Mouse (Mus musculus): ENCODE results near the gene AL732309.1. TPM values are rescaled to one million over a fixed set of nuclear protein-coding genes. Genes with fewer than 3 reads are reported as not detected.
A peak's percentile ranks its signal among the peaks of the same experiment; 100 is the strongest.

Gene AL732309.1
- polyA plus RNA-seq, 1 experiment from 2014 or later, result 4.7 TPM

DNA sequence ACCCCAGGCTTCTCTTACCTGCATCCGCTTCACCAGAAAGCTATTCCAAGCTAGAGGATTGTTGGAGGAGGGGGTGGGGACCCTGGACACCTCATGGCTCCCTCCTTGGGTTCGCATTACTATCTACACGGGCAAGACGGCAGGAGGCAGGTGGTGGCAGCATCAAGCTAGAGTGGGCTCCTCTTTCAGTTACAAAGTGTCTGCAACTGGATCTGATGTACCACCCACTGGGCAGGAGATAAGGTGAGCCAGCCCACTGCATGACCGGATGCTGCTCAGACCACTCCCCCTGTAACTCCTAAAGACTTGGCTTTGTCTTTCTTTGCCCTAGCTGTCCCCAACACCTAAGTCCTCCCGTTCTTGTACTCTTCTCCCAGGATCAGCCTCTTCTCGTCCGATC is 10.0 kb downstream of the AL732309.1 start, which contains the start of gene Rnf224:
Rnf224 (minus strand) TSS at position 174 of the 400 bp plus-strand sequence.
- Histone ChIP-seq H3K4me3 (ENCODE audit: low read length) (no peak within 1 kb of the TSS), H3K4me2 (replicated peaks; ENCODE audit: low read depth, low read length) (no peak within 1 kb of the TSS), H3K36me3 (ENCODE audit: control insufficient read depth, insufficient read depth, low read length) (no peaks in the 10 kb centered on the region), H3K4me1 (ENCODE audit: control insufficient read depth, insufficient read depth, low read length) (peaks cover 5% of the 10 kb centered on the region; the same call in 1 of the 2 replicates), H3K27me3 (ENCODE audit: control insufficient read depth, insufficient read depth, low read length) (no peaks in the 10 kb centered on the region), H3K27ac (ENCODE audit: low read depth, low read length) (no peak within 1 kb of the TSS), H3K9ac (ENCODE audit: low read depth, low read length) (no peak within 1 kb of the TSS), H3K9me3 (ENCODE audit: control insufficient read depth, low read length) (no peaks in the 10 kb centered on the region)
- ATAC-seq (ENCODE audit: low FRiP score, low TSS enrichment), result no peak
- WGBS, result 32% methylated on average over 8 of the region's 8 CpGs

DNA sequence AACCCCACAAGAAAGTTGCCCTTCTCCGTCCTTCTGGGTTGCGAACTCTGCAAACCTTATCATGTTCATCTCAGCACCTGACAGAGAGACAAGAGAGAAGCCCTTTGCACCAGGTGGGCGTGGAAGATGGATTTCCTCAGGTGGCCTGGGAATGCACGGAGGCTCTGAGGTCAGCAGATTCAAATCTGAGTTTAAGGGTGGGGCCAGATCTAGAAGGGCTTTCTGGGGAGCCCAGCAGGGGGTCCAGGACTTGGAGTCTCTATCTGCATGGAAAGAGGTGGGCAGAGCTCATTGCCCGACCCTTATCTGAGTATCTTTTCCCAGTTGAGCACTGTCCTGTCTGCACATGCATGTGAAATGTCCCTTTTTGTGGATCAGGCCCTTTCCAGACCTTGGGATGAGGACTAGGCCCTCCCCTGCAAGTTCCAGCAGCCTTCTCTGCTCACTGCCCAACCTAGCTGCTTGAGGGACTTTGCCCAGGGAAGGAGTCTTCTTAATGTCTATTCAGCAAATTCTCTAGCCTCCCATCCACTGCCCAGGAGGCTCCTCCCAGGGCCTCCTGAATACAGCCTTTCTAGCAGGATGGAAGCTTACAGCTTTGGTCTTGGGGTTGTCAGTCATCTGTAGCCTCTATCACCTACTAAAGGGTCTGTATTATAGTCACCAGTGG is 12.0 kb downstream of the AL732309.1 start:
- Histone ChIP-seq H3K4me3 (ENCODE audit: low read length) (no peak overlapping the region), H3K4me1 (ENCODE audit: control insufficient read depth, insufficient read depth, low read length) (no peaks in the 10 kb centered on the region), H3K9ac (ENCODE audit: low read depth, low read length) (no peak overlapping the region), H3K27me3 (ENCODE audit: control insufficient read depth, insufficient read depth, low read length) (no peaks in the 10 kb centered on the region), H3K27ac (ENCODE audit: low read depth, low read length) (no peak overlapping the region), H3K4me2 (replicated peaks; ENCODE audit: low read depth, low read length) (no peak overlapping the region), H3K36me3 (ENCODE audit: control insufficient read depth, insufficient read depth, low read length) (no peaks in the 10 kb centered on the region), H3K9me3 (ENCODE audit: control insufficient read depth, low read length) (no peaks in the 10 kb centered on the region)
- 68% methylated on average over 5 of the region's 5 CpGs for WGBS
- no peak for ATAC-seq (ENCODE audit: low FRiP score, low TSS enrichment)

DNA sequence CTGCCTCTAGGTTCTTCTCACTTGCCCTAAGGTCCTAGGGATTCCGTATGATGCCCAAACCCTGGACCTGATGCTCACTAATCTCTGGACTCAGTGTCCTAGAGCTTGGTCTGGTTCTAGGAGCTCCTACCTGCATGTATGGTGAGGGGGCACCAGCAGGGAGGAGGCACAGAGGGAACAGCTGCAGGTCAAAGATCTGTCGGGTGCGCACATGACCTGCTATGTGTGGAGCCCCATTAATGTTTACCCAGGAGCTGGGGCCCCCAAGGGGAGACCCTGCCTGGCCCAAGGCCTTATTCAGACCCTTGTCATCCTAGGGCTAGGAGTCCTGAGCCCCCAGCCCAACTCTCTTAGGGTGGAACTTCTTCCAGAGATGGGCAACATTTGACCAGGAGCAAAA is 12.6 kb downstream of the AL732309.1 start, which contains the start of gene Slc34a3:
Slc34a3 (minus strand) TSS at position 315 of the 400 bp plus-strand sequence.
- no peak for ATAC-seq (ENCODE audit: low FRiP score, low TSS enrichment)
- no peak within 1 kb of the TSS for H3K4me3 ChIP-seq (ENCODE audit: low read length)
- WGBS, result 68% methylated on average over 3 of the region's 3 CpGs
- H3K9me3 ChIP-seq (ENCODE audit: control insufficient read depth, low read length), result no peaks in the 10 kb centered on the region
- no peaks in the 10 kb centered on the region for H3K36me3 ChIP-seq (ENCODE audit: control insufficient read depth, insufficient read depth, low read length)
- H3K9ac ChIP-seq (ENCODE audit: low read depth, low read length), result no peak within 1 kb of the TSS
- H3K4me2 ChIP-seq (replicated peaks; ENCODE audit: low read depth, low read length), result no peak within 1 kb of the TSS
- no peaks in the 10 kb centered on the region for H3K4me1 ChIP-seq (ENCODE audit: control insufficient read depth, insufficient read depth, low read length)
- no peak within 1 kb of the TSS for H3K27ac ChIP-seq (ENCODE audit: low read depth, low read length)
- H3K27me3 ChIP-seq (ENCODE audit: control insufficient read depth, insufficient read depth, low read length), result no peaks in the 10 kb centered on the region

DNA sequence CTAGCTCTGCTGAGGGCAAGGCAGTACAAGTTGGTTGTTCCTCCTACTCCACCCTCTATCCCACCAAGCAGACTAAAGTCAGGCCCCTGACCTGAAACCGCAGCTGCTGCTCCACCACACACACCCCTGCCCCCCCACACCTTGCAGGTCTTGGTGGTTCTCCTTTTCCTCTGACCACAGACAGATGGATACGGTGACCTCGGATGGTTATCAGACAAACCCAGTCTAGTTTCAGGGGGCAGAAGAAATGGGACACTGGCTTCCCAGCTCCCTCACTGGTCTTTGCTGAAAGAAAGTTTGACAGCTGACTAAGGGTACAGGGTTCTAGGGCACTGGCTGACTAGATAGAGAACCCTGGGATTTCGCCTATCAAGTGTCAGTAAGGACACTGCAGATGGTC is 13.2 kb downstream of the AL732309.1 start:
- WGBS, result 85% methylated on average over 4 of the region's 4 CpGs
- H3K9ac ChIP-seq (ENCODE audit: low read depth, low read length), result no peak overlapping the region
- H3K4me1 ChIP-seq (ENCODE audit: control insufficient read depth, insufficient read depth, low read length), result no peaks in the 10 kb centered on the region
- H3K4me3 ChIP-seq (ENCODE audit: low read length), result no peak overlapping the region
- ATAC-seq (ENCODE audit: low FRiP score, low TSS enrichment), result no peak
- H3K4me2 ChIP-seq (replicated peaks; ENCODE audit: low read depth, low read length), result no peak overlapping the region
- no peaks in the 10 kb centered on the region for H3K9me3 ChIP-seq (ENCODE audit: control insufficient read depth, low read length)
- no peak overlapping the region for H3K27ac ChIP-seq (ENCODE audit: low read depth, low read length)
- no peaks in the 10 kb centered on the region for H3K27me3 ChIP-seq (ENCODE audit: control insufficient read depth, insufficient read depth, low read length)
- H3K36me3 ChIP-seq (ENCODE audit: control insufficient read depth, insufficient read depth, low read length), result no peaks in the 10 kb centered on the region

DNA sequence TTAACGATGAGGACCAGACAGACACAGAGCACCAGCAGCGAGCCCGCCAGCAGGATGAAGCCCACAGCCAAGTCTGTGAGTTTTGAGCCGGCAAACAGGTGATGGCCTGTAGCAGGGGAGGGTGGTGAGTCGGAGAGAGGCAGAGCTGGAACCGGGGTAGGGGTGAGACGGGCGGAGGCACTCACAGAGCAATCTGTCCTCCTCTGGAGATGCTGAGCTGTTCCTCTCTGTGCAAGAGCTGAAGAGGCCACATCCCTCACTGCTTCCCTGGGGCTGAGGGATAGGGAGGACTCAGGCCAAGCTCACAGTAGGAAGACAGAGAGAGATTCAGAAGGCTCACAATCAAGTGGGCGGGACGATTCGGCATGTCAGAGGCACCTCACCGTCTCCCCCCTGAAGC is 15.6 kb downstream of the AL732309.1 start:
- no peak overlapping the region for H3K4me3 ChIP-seq (ENCODE audit: low read length)
- no peaks in the 10 kb centered on the region for H3K9me3 ChIP-seq (ENCODE audit: control insufficient read depth, low read length)
- H3K4me1 ChIP-seq (ENCODE audit: control insufficient read depth, insufficient read depth, low read length), result peaks cover 5% of the 10 kb centered on the region; the same call in 1 of the 2 replicates
- ATAC-seq (ENCODE audit: low FRiP score, low TSS enrichment), result no peak
- no peak overlapping the region for H3K4me2 ChIP-seq (replicated peaks; ENCODE audit: low read depth, low read length)
- no peak overlapping the region for H3K27ac ChIP-seq (ENCODE audit: low read depth, low read length)
- H3K9ac ChIP-seq (ENCODE audit: low read depth, low read length), result no peak overlapping the region
- no peaks in the 10 kb centered on the region for H3K36me3 ChIP-seq (ENCODE audit: control insufficient read depth, insufficient read depth, low read length)
- 57% methylated on average over 12 of the region's 12 CpGs for WGBS
- H3K27me3 ChIP-seq (ENCODE audit: control insufficient read depth, insufficient read depth, low read length), result no peaks in the 10 kb centered on the region

DNA sequence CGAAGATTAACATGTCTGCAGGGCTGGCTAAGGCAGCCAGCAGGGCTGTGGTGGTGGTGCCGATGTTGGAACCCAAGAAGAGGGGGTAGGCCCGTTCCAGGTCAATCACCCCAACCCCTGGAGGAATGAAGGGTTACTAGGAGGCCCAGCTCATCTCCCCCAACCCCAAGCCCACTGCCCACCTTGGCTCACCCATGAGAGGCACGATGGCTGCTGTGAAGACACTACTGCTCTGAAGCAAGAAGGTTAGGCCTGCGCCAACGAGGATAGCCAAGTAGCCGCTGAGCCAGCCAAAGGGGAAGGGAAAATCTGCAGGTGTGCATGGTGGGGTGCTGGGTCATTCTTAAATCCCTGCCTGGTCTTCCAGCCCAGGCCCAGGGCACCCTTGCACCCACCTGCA is 16.1 kb downstream of the AL732309.1 start:
- H3K27me3 ChIP-seq (ENCODE audit: control insufficient read depth, insufficient read depth, low read length), result no peaks in the 10 kb centered on the region
- 86% methylated on average over 7 of the region's 7 CpGs for WGBS
- peaks cover 9% of the 10 kb centered on the region; the same call in 1 of the 2 replicates for H3K4me1 ChIP-seq (ENCODE audit: control insufficient read depth, insufficient read depth, low read length)

DNA sequence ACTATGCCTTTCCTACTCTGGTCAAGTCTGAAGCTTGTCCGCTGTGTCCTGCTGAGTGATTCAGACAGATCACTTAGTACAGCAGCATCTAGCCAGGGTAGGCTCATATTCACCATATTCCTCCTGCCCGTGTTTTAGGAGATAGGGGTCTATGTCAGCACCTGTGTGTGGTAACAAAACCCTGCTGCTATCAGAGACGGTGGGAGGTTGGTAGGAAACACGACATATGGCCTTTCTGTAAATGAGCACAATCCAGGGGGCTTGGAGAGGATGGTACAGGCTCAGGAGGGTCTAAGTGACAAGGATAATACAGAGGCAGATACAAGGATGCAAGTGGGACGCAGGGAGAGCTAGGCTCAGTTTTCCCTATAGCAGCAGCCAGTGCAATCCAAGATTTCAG is 17.1 kb downstream of the AL732309.1 start:
- Histone ChIP-seq H3K27ac (ENCODE audit: low read depth, low read length) (no peak overlapping the region), H3K27me3 (ENCODE audit: control insufficient read depth, insufficient read depth, low read length) (no peaks in the 10 kb centered on the region), H3K9ac (ENCODE audit: low read depth, low read length) (no peak overlapping the region), H3K4me3 (ENCODE audit: low read length) (no peak overlapping the region), H3K4me2 (replicated peaks; ENCODE audit: low read depth, low read length) (no peak overlapping the region), H3K4me1 (ENCODE audit: control insufficient read depth, insufficient read depth, low read length) (peaks cover 12% of the 10 kb centered on the region; the same call in 1 of the 2 replicates), H3K36me3 (ENCODE audit: control insufficient read depth, insufficient read depth, low read length) (no peaks in the 10 kb centered on the region), H3K9me3 (ENCODE audit: control insufficient read depth, low read length) (no peaks in the 10 kb centered on the region)
- ATAC-seq (ENCODE audit: low FRiP score, low TSS enrichment), result no peak
- WGBS, result 78% methylated on average over 5 of the region's 5 CpGs

More for the DNA sequence above, 16.1 kb downstream of the AL732309.1 start:
- Histone ChIP-seq H3K9me3 (ENCODE audit: control insufficient read depth, low read length) (no peaks in the 10 kb centered on the region), H3K27ac (ENCODE audit: low read depth, low read length) (no peak overlapping the region), H3K4me3 (ENCODE audit: low read length) (no peak overlapping the region), H3K36me3 (ENCODE audit: control insufficient read depth, insufficient read depth, low read length) (no peaks in the 10 kb centered on the region), H3K9ac (ENCODE audit: low read depth, low read length) (no peak overlapping the region), H3K4me2 (replicated peaks; ENCODE audit: low read depth, low read length) (no peak overlapping the region)
- ATAC-seq (ENCODE audit: low FRiP score, low TSS enrichment), result no peak

DNA sequence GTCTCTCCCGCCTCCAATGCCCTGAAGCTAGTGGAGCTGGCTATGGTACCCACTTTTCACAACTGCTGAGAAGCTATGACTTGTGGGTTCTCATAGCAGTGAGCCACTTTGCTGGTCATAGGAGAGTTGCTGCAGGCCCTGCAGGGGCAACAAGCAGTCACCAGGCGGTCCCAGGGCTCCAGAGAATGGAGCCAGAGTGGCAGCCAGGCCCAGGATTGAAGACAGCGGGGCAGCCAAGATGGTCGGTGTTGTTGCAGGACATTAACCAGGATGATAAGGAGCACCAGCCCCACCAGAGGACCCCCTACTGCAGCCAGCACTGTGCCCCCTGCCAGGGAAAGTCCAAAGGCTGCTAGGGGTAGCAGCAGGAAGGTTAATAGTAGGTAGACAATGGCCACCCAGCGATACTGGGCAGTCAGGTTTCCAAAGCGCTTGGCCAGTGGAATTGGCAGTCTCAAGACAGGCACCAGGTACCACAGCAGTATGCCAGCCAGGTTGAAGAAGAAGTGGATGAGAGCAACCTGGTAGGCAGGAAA is 17.6 kb downstream of the AL732309.1 start:
- Histone ChIP-seq H3K4me1 (ENCODE audit: control insufficient read depth, insufficient read depth, low read length) (peaks cover 12% of the 10 kb centered on the region; the same call in 1 of the 2 replicates), H3K9me3 (ENCODE audit: control insufficient read depth, low read length) (no peaks in the 10 kb centered on the region), H3K4me2 (replicated peaks; ENCODE audit: low read depth, low read length) (no peak overlapping the region), H3K27ac (ENCODE audit: low read depth, low read length) (no peak overlapping the region), H3K36me3 (ENCODE audit: control insufficient read depth, insufficient read depth, low read length) (no peaks in the 10 kb centered on the region), H3K9ac (ENCODE audit: low read depth, low read length) (no peak overlapping the region), H3K27me3 (ENCODE audit: control insufficient read depth, insufficient read depth, low read length) (no peaks in the 10 kb centered on the region), H3K4me3 (ENCODE audit: low read length) (no peak overlapping the region)
- ATAC-seq (ENCODE audit: low FRiP score, low TSS enrichment), result no peak
- WGBS, result 68% methylated on average over 6 of the region's 6 CpGs

DNA sequence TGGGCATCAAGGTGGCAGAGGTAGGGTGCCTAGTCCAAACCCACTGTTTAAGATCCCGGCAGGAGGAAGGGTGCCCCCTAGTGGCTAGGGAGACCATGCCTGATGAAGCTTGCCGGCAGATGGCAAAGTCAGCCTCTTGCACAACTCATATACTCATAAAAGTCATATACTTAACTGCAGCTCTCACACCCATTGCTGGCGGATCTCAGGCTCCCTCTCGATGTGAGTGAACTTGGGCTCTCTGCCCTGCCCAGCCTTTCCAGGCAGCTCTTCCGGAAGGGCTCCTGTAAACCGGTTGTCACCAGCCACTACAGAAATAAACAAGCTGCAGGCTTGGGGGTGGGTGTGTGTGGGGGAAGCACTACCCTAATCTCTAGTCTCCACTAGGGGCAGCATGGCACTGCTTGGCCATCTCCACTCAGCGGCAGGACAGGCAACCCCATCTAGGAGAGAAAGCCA is 18.2 kb downstream of the AL732309.1 start:
- H3K4me3 ChIP-seq (ENCODE audit: low read length), result peak overlapping the region; percentile 16
- H3K36me3 ChIP-seq (ENCODE audit: control insufficient read depth, insufficient read depth, low read length), result no peaks in the 10 kb centered on the region
- no peaks in the 10 kb centered on the region for H3K9me3 ChIP-seq (ENCODE audit: control insufficient read depth, low read length)
- H3K4me1 ChIP-seq (ENCODE audit: control insufficient read depth, insufficient read depth, low read length), result peaks cover 15% of the 10 kb centered on the region
- no peak overlapping the region for H3K9ac ChIP-seq (ENCODE audit: low read depth, low read length)
- 1% methylated on average over 7 of the region's 7 CpGs for WGBS
- no peaks in the 10 kb centered on the region for H3K27me3 ChIP-seq (ENCODE audit: control insufficient read depth, insufficient read depth, low read length)
- H3K27ac ChIP-seq (ENCODE audit: low read depth, low read length), result peak overlapping the region; percentile 57
- ATAC-seq (ENCODE audit: low FRiP score, low TSS enrichment), result peak; percentile 18; the same call in 1 of the 2 replicates
- H3K4me2 ChIP-seq (replicated peaks; ENCODE audit: low read depth, low read length), result peak overlapping the region; percentile 31
